Mouse (Mus musculus): ENCODE data around the gene Mpnd. TPM values are rescaled to one million over a fixed set of nuclear protein-coding genes. Genes with fewer than 3 reads are reported as not detected.

Mpnd gene
- total and polyA plus RNA-seq, 3 experiments = 24.5 to 55.1 (median 26.8) TPM

DNA sequence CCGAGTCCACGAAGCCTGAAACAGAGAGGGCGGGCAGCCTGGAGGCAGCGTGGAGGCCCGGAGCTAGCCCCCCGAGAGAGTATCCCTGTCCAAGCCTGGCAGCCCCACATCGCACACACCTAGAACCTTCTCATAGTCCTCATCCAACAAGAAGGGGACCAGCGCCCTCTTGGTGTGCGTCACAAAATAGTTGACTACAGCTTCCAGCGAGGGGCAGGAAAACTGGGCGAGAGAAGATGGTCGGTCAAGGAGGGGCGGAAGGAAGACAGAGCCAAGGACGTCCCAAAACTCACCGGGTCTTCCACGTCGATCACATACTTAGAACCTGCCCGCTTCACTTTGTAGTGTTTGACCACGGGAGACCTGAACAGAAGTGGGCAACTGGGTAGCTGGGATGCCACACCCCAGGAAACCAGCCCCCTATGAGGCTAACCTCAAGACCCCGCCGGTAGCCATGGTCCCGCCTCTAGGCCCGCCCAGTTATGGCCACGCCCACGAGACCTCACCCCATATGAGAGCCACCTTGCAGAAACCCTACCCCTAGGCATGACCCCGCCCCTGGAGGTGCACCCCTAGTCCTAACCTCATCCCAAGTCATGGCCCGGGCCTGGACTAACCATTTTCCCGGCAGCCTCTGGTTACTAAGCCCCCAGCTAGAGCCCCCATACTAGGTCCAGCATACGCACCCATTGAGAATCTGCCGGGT is 5.6 kb upstream of the Mpnd start:
- Histone ChIP-seq H3K27me3 (replicated peaks) (peaks cover 26% of the 10 kb centered on the region), H3K9ac (ENCODE audit: insufficient read depth, low read depth) (no peak overlapping the region), H3K4me1 (ENCODE audit: control insufficient read depth in 1 of 2, insufficient read depth in 2 of 2) (peaks cover 0 to under 1% of the 10 kb centered on the region in 2 experiments; a peak in 2 of 4 replicates), H3K36me3 (replicated peaks in 1 of 2; ENCODE audit: control insufficient read depth in 1 of 2, insufficient read depth in 1 of 2, low read length in 1 of 2) (no peaks in the 10 kb centered on the region), H3K9me3 (replicated peaks; ENCODE audit: low read length) (peaks cover 11% of the 10 kb centered on the region), H3K79me2 (replicated peaks; ENCODE audit: control insufficient read depth, extremely low read depth, insufficient read depth, poor library complexity, severe bottlenecking) (no peaks in the 10 kb centered on the region), H3K4me2 (ENCODE audit: insufficient read depth, low read depth, poor library complexity, severe bottlenecking) (no peak overlapping the region), H3K27ac (ENCODE audit: insufficient read depth, low read depth) (no peak overlapping the region), H3K4me3 (replicated peaks in 1 of 3; ENCODE audit: low read depth in 2 of 3, low read length in 2 of 3, poor library complexity in 1 of 3) (no peak overlapping the region)
- no peak for DNase-seq (ENCODE audit: extremely low read depth)
- in situ Hi-C loops (cut with MboI; ENCODE audit: low pct_ligation_motif_present, low pct_unique_long_range_greater_than_20kb, low sequenced_read_pairs) (no loop called here), dilution Hi-C loops (cut with MboI; ENCODE audit: extremely low pct_ligation_motif_present, extremely low pct_unique_long_range_greater_than_20kb, low sequenced_read_pairs) (no loop called here)
- TF ChIP-seq TCF12 (IDR thresholded peaks at IDR 0.05; ENCODE audit: low read depth, low read length) (no peak), RCOR1 (conservative IDR thresholded peaks at IDR 0.05; ENCODE audit: low read depth, low read length) (no peak), USF2 (conservative IDR thresholded peaks at IDR 0.05; ENCODE audit: low read depth, low read length) (no peak), UBTF (IDR thresholded peaks at IDR 0.05; ENCODE audit: low read depth, low read length) (no peak)

DNA sequence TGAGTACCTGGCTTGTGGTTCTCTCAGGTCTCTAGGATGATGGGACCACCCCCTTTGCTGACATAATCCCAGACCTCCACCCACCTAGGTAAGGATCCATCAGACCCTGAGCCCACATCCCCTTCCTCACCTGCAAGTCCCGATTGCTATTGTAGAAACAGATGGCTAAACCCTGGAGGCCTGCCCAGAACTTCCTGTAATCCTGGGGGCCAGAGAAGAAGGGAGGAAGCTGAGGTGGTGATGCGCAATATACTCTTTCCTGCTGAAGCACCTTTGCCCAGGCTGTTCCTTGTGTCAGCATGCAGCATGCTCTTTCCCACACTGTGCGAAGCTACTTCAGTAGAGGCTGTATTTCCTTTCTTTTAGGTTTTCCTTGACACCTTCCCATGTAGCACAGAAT is 2.5 kb upstream of the Mpnd start:
- no peak for DNase-seq (ENCODE audit: extremely low read depth)
- no peak overlapping the region for H3K9ac ChIP-seq (ENCODE audit: insufficient read depth, low read depth)
- dilution Hi-C loops (cut with MboI; ENCODE audit: extremely low pct_ligation_motif_present, extremely low pct_unique_long_range_greater_than_20kb, low sequenced_read_pairs) = no loop called here
- H3K36me3 ChIP-seq (replicated peaks in 1 of 2; ENCODE audit: control insufficient read depth in 1 of 2, insufficient read depth in 1 of 2, low read length in 1 of 2) = no peaks in the 10 kb centered on the region
- H3K27me3 ChIP-seq (replicated peaks) = peaks cover 5% of the 10 kb centered on the region
- no peak overlapping the region for H3K27ac ChIP-seq (ENCODE audit: insufficient read depth, low read depth)
- in situ Hi-C loops (cut with MboI; ENCODE audit: low pct_ligation_motif_present, low pct_unique_long_range_greater_than_20kb, low sequenced_read_pairs) = no loop called here
- no peak overlapping the region for H3K4me2 ChIP-seq (ENCODE audit: insufficient read depth, low read depth, poor library complexity, severe bottlenecking)
- H3K4me1 ChIP-seq (ENCODE audit: control insufficient read depth in 1 of 2, insufficient read depth in 2 of 2) = peaks cover 3 to 13% of the 10 kb centered on the region in 2 experiments
- H3K9me3 ChIP-seq (replicated peaks; ENCODE audit: low read length) = peaks cover 3% of the 10 kb centered on the region
- H3K79me2 ChIP-seq (replicated peaks; ENCODE audit: control insufficient read depth, extremely low read depth, insufficient read depth, poor library complexity, severe bottlenecking) = no peaks in the 10 kb centered on the region
- no peak overlapping the region for H3K4me3 ChIP-seq (replicated peaks in 1 of 3; ENCODE audit: low read depth in 2 of 3, low read length in 2 of 3, poor library complexity in 1 of 3)
- no peak for TF ChIP-seq BHLHE40 (IDR thresholded peaks at IDR 0.05; ENCODE audit: low read depth, low read length)
- no peak for TF ChIP-seq USF2 (conservative IDR thresholded peaks at IDR 0.05; ENCODE audit: low read depth, low read length)
- no peak for TF ChIP-seq IRF4 (IDR thresholded peaks at IDR 0.05; ENCODE audit: low read depth, low read length)

DNA sequence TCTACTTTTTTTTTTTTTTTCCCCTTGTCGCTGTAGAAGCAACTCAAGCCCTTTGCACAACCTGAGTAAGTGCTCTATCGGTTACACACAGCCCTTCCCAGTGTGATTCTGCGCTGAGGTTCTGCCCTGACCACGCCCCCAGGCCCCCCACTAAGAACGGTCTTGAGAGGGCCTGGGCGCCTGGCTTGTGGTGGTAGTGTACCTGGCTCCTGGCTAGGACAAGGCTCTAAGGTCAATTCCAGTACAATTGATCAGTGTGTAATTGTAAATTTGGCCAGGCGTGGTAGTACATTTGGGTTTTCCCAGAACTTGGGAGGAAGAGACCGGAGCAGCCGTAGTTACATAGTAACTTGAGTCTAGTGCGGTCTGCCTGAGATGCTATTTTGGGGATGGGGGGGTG is 1.4 kb downstream of the Mpnd start:
- no peak overlapping the region for H3K4me2 ChIP-seq (ENCODE audit: insufficient read depth, low read depth, poor library complexity, severe bottlenecking)
- H3K4me3 ChIP-seq (replicated peaks in 1 of 3; ENCODE audit: low read depth in 2 of 3, low read length in 2 of 3, poor library complexity in 1 of 3) = no peak overlapping the region
- in situ Hi-C loops (cut with MboI; ENCODE audit: low pct_ligation_motif_present, low pct_unique_long_range_greater_than_20kb, low sequenced_read_pairs) = loop anchor here (5.0 kb wide), 1 partner anchor 35 kb away; the partner anchor contains the start of gene Shd

More for the DNA sequence above, 1.4 kb downstream of the Mpnd start:
- H3K4me1 ChIP-seq (ENCODE audit: control insufficient read depth in 1 of 2, insufficient read depth in 2 of 2) = peaks cover 9 to 27% of the 10 kb centered on the region in 2 experiments
- H3K79me2 ChIP-seq (replicated peaks; ENCODE audit: control insufficient read depth, extremely low read depth, insufficient read depth, poor library complexity, severe bottlenecking) = peaks cover 5% of the 10 kb centered on the region; the same call in 1 of the 2 replicates
- H3K9ac ChIP-seq (ENCODE audit: insufficient read depth, low read depth) = no peak overlapping the region
- TF ChIP-seq E2F4 (IDR thresholded peaks at IDR 0.05; ENCODE audit: insufficient replicate concordance, low read depth, low read length) = no peak
- TF ChIP-seq HCFC1 (IDR thresholded peaks at IDR 0.05; ENCODE audit: low read depth, low read length) = no peak
- TF ChIP-seq MAFK (IDR thresholded peaks at IDR 0.05; ENCODE audit: insufficient replicate concordance, low read length) = no peak
- no peak for TF ChIP-seq PAX5 (IDR thresholded peaks at IDR 0.05; ENCODE audit: low read length)
- no peak for TF ChIP-seq MXI1 (IDR thresholded peaks at IDR 0.05; ENCODE audit: low read depth, low read length)
- no peak for TF ChIP-seq ELF1 (IDR thresholded peaks at IDR 0.05; ENCODE audit: low read depth, low read length)
- no peak for TF ChIP-seq POLR2A (IDR thresholded peaks at IDR 0.05; ENCODE audit: low read depth, low read length)
- TF ChIP-seq ZC3H11A (IDR thresholded peaks at IDR 0.05; ENCODE audit: low read depth, low read length) = no peak
- TF ChIP-seq ETS1 (conservative IDR thresholded peaks at IDR 0.05; ENCODE audit: low read depth, low read length) = no peak
- TF ChIP-seq IRF4 (IDR thresholded peaks at IDR 0.05; ENCODE audit: low read depth, low read length) = no peak
- TF ChIP-seq CTCF (conservative IDR thresholded peaks at IDR 0.05 in 1 of 2, IDR thresholded peaks at IDR 0.05 in 1 of 2; ENCODE audit: low read depth in 2 of 2, low read length in 2 of 2) = no peak
- TF ChIP-seq NELFE (IDR thresholded peaks at IDR 0.05; ENCODE audit: low read depth, low read length) = no peak
- H3K27me3 ChIP-seq (replicated peaks) = peaks cover 4% of the 10 kb centered on the region
- no peaks in the 10 kb centered on the region for H3K9me3 ChIP-seq (replicated peaks; ENCODE audit: low read length)
- H3K27ac ChIP-seq (ENCODE audit: insufficient read depth, low read depth) = no peak overlapping the region
- dilution Hi-C loops (cut with MboI; ENCODE audit: extremely low pct_ligation_motif_present, extremely low pct_unique_long_range_greater_than_20kb, low sequenced_read_pairs) = no loop called here
- peaks cover 8 to 14% of the 10 kb centered on the region in 2 experiments for H3K36me3 ChIP-seq (replicated peaks in 1 of 2; ENCODE audit: control insufficient read depth in 1 of 2, insufficient read depth in 1 of 2, low read length in 1 of 2)
- no peak for DNase-seq (ENCODE audit: extremely low read depth)
